Mouse (Mus musculus) MEL (cell line): ENCODE results near the gene Stat4. TPM values are rescaled to one million over a fixed set of nuclear protein-coding genes. Genes with fewer than 3 reads are reported as not detected.

Experiments
- DNase-seq: peaks from one replicate; pipeline ENCODE4 v3.0.0; 2011; ENCODE audit warnings: low read depth, low spot score
- H3K27ac ChIP-seq: 2 replicates; pipeline ENCODE4 v1.5.1; 2012; ENCODE audit warnings: low read depth, mild to moderate bottlenecking, control low read depth, low read length, moderate library complexity; ENCODE audit not compliant: control insufficient read depth
- H3K27me3 ChIP-seq, 2 experiments: fragments of 150-350 bp in 1 of 2; sonication (generic) in 1 of 2; 2 replicates each; pipeline ENCODE4 v1.6.1; 2012; ENCODE audit warnings: low read length in 2 of 2, mild to moderate bottlenecking in 2 of 2, improper control_type of control experiment in 1 of 2, moderate library complexity in 1 of 2; ENCODE audit not compliant: insufficient read depth in 2 of 2, control insufficient read depth in 1 of 2
- H3K36me3 ChIP-seq, 2 experiments: 2 replicates each; pipeline ENCODE4 v1.6.1; 2012 to 2014; ENCODE audit warnings: low read length in 2 of 2, improper control_type of control experiment in 1 of 2, inconsistent platforms in 1 of 2, mild to moderate bottlenecking in 1 of 2; ENCODE audit not compliant: insufficient read depth in 2 of 2, control insufficient read depth in 1 of 2
- H3K4me1 ChIP-seq, 2 experiments: fragments of 150-350 bp in 1 of 2; sonication (generic) in 1 of 2; 2 replicates each; pipeline ENCODE4 v1.6.1; 2012; ENCODE audit warnings: low read length in 2 of 2, improper control_type of control experiment in 1 of 2, mild to moderate bottlenecking in 1 of 2; ENCODE audit not compliant: insufficient read depth in 2 of 2, control insufficient read depth in 1 of 2
- H3K4me3 ChIP-seq, 2 experiments: fragments of 150-350 bp in 1 of 2; sonication (generic) in 1 of 2; 2 replicates each; pipeline ENCODE4 v1.5.1; 2012; ENCODE audit warnings: low read depth in 2 of 2, low read length in 2 of 2, mild to moderate bottlenecking in 2 of 2, moderate library complexity in 2 of 2, control low read depth in 1 of 2, improper control_type of control experiment in 1 of 2; ENCODE audit not compliant: control insufficient read depth in 1 of 2, insufficient read depth in 1 of 2
- H3K79me2 ChIP-seq: 2 replicates; pipeline ENCODE4 v1.6.1; 2012; ENCODE audit warnings: mild to moderate bottlenecking, low read length, moderate library complexity; ENCODE audit not compliant: control insufficient read depth, poor library complexity, insufficient read depth
- H3K9ac ChIP-seq: 2 replicates; pipeline ENCODE4 v1.6.1; 2012; ENCODE audit warnings: low read depth, mild to moderate bottlenecking, control low read depth, low read length, moderate library complexity; ENCODE audit not compliant: control insufficient read depth, poor library complexity, severe bottlenecking
- H3K9me3 ChIP-seq: fragments of 150-350 bp; sonication (generic); replicated peaks from 2 replicates; pipeline ENCODE4 v1.6.1; 2012; ENCODE audit warnings: mild to moderate bottlenecking, low read length, improper control_type of control experiment, moderate library complexity; ENCODE audit not compliant: insufficient read depth
- ELF1 ChIP-seq: IDR thresholded peaks from 2 replicates; pipeline ENCODE4 v1.6.1; 2014; ENCODE audit warnings: low read depth, mild to moderate bottlenecking, inconsistent platforms, low read length, improper control_type of control experiment, moderate library complexity
- ETS1 ChIP-seq: IDR thresholded peaks from 2 replicates; pipeline ENCODE4 v1.6.1; 2012; ENCODE audit warnings: low read depth, mild to moderate bottlenecking, inconsistent platforms, low read length, improper control_type of control experiment, moderate library complexity
- GATA1 ChIP-seq: IDR thresholded peaks from 2 replicates; pipeline ENCODE4 v1.6.1; 2011; ENCODE audit warnings: low read depth, low read length, improper control_type of control experiment
- HCFC1 ChIP-seq: IDR thresholded peaks from 2 replicates; pipeline ENCODE4 v1.6.1; 2012; ENCODE audit warnings: low read depth, mild to moderate bottlenecking, inconsistent platforms, low read length, improper control_type of control experiment, moderate library complexity
- JUND ChIP-seq: IDR thresholded peaks from 2 replicates; pipeline ENCODE4 v1.6.1; 2011; ENCODE audit warnings: low read depth, mild to moderate bottlenecking, improper control_type of control experiment, low read length
- MAX ChIP-seq: IDR thresholded peaks from 2 replicates; pipeline ENCODE4 v1.6.1; 2011; ENCODE audit warnings: low read length, improper control_type of control experiment
- MAZ ChIP-seq: IDR thresholded peaks from 2 replicates; pipeline ENCODE4 v1.6.1; 2012; ENCODE audit warnings: low read depth, mild to moderate bottlenecking, inconsistent platforms, low read length, improper control_type of control experiment
- MXI1 ChIP-seq: IDR thresholded peaks from 2 replicates; pipeline ENCODE4 v1.6.1; 2011; ENCODE audit warnings: mild to moderate bottlenecking, low read depth, low read length, improper control_type of control experiment
- MYC ChIP-seq: IDR thresholded peaks from 2 replicates; pipeline ENCODE4 v1.6.1; 2011; ENCODE audit warnings: low read depth, mild to moderate bottlenecking, low read length, improper control_type of control experiment, moderate library complexity
- POLR2A ChIP-seq, 2 experiments: IDR thresholded peaks; 2 replicates each; pipeline ENCODE4 v1.6.1; 2011 to 2012; ENCODE audit warnings: low read length in 2 of 2, mild to moderate bottlenecking in 2 of 2, control low read depth in 1 of 2, improper control_type of control experiment in 1 of 2, low read depth in 1 of 2, moderate library complexity in 1 of 2; ENCODE audit not compliant: control insufficient read depth in 1 of 2, insufficient read depth in 1 of 2, poor library complexity in 1 of 2
- POLR2AphosphoS2 ChIP-seq: IDR thresholded peaks from 2 replicates; pipeline ENCODE4 v1.6.1; 2011; ENCODE audit warnings: low read length, improper control_type of control experiment
- POLR2AphosphoS5 ChIP-seq: IDR thresholded peaks from 2 replicates; pipeline ENCODE4 v1.6.1; 2012; ENCODE audit warnings: low read depth, borderline replicate concordance, mild to moderate bottlenecking, inconsistent platforms, low read length, moderate library complexity, mixed read lengths
- SIN3A ChIP-seq: IDR thresholded peaks from 2 replicates; pipeline ENCODE4 v1.6.1; 2012; ENCODE audit warnings: low read length, improper control_type of control experiment, inconsistent platforms
- TAL1 ChIP-seq: IDR thresholded peaks from 2 replicates; pipeline ENCODE4 v1.6.1; 2012; ENCODE audit warnings: mild to moderate bottlenecking, inconsistent platforms, low read length, moderate library complexity, mixed read lengths
- TCF12 ChIP-seq: IDR thresholded peaks from 2 replicates; pipeline ENCODE4 v1.6.1; 2014; ENCODE audit warnings: low read depth, mild to moderate bottlenecking, inconsistent platforms, low read length, improper control_type of control experiment, moderate library complexity
- UBTF ChIP-seq: IDR thresholded peaks from 2 replicates; pipeline ENCODE4 v1.6.1; 2012; ENCODE audit warnings: low read depth, mild to moderate bottlenecking, inconsistent platforms, low read length, improper control_type of control experiment, moderate library complexity, borderline replicate concordance; ENCODE audit not compliant: insufficient read depth
- USF1 ChIP-seq: IDR thresholded peaks from 2 replicates; pipeline ENCODE4 v1.6.1; 2014; ENCODE audit warnings: low read depth, mild to moderate bottlenecking, inconsistent platforms, low read length, improper control_type of control experiment, moderate library complexity
- ZMIZ1 ChIP-seq: IDR thresholded peaks from 2 replicates; pipeline ENCODE4 v1.6.1; 2012; ENCODE audit warnings: low read depth, mild to moderate bottlenecking, inconsistent platforms, low read length, improper control_type of control experiment, moderate library complexity
- ZNF384 ChIP-seq: IDR thresholded peaks from 2 replicates; pipeline ENCODE4 v1.6.1; 2012; ENCODE audit warnings: low read depth, mild to moderate bottlenecking, inconsistent platforms, low read length, improper control_type of control experiment
- polyA plus RNA-seq, 2 experiments: library from polyadenylated mRNA; stranded (reverse) in 1 of 2; unstranded in 1 of 2; fragments of >175 nt in 1 of 2; fragments of >200 nt in 1 of 2; gene quantifications; 2 replicates each; pipeline versions ENCODE4 v1.2.1 to v1.2.4; 2012; ENCODE audit warnings: low replicate concordance in 2 of 2, low read depth in 1 of 2; ENCODE audit not compliant: insufficient read length in 2 of 2, insufficient read depth in 1 of 2, missing spikeins in 1 of 2
- total RNA-seq: library from RNA; depleted of rRNA; stranded (reverse); fragments of 300-350 nt; gene quantifications from 2 replicates; pipeline ENCODE4 v1.2.3, GENCODE M21; 2012

The Stat4 gene
- total and polyA plus RNA-seq, 3 experiments = not detected

DNA sequence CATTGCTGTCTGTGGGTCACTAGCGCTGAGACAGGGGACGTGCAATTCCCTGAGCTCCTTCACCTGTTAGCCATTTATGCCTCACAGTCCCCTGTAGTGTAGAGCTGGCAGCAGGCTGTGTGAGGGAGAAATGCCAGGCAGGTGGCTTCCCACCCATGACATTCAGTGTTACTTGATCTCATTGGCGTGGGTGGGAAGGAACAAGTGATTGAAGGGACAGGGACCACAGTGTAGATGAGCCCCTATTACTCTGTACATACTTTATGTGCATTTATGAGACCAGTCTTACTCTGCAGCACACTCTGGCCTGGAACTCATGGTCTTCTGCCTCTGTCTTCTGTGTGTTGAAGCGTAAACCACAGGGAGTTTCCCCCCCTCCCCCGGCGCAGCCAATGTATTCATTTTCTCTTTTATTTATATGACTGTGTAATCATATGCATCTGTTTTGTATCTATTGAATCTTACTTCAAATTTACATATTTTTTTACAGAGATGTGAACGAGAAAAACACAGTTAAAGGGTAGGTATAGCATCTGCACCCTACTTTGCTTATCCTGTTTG lies 156.7 kb downstream of the Stat4 start:
- Histone ChIP-seq H3K4me3 (no peak overlapping the region), H3K79me2 (no peaks in the 10 kb centered on the region), H3K9me3 (no peaks in the 10 kb centered on the region), H3K27me3 (no peaks in the 10 kb centered on the region), H3K27ac (no peak overlapping the region), H3K36me3 (no peaks in the 10 kb centered on the region; a peak in 1 of 4 replicates), H3K4me1 (no peaks in the 10 kb centered on the region), H3K9ac (no peak overlapping the region)
- DNase-seq = no peak
- no peak for TF ChIP-seq MXI1
- TF ChIP-seq SIN3A = no peak
- TF ChIP-seq TAL1 = no peak
- no peak for TF ChIP-seq ETS1
- no peak for TF ChIP-seq POLR2A (IDR thresholded peaks at IDR 0.05; ENCODE audit: control insufficient read depth in 1 of 2, insufficient read depth in 1 of 2, low read depth in 1 of 2, low read length in 2 of 2, poor library complexity in 1 of 2)

DNA sequence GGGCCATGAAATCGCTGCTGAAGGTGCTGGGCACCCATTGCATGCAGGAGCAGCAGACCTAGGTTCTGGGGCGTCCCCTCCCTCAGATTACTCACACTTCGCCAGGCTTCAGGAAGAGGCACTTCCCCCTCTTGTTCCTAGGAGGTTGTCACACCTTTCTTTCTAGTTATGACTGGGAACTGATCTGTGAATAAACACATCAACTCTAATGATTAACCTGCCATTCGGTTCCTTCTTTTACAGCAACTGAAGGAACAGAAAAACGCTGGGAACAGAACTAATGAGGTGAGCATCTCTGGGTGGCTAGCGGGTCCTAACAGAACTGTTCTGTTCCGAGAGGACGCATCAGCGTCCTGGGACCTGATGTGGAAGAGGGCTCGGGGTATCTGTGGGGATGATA lies 158.0 kb downstream of the Stat4 start:
- no peak for DNase-seq
- Histone ChIP-seq H3K27me3 (no peaks in the 10 kb centered on the region), H3K4me1 (peaks cover 2 to 3% of the 10 kb centered on the region in 2 experiments), H3K9me3 (no peaks in the 10 kb centered on the region), H3K36me3 (peaks cover 0 to 2% of the 10 kb centered on the region in 2 experiments; a peak in 1 of 4 replicates), H3K4me3 (no peak overlapping the region), H3K9ac (no peak overlapping the region), H3K27ac (no peak overlapping the region), H3K79me2 (no peaks in the 10 kb centered on the region)
- TF ChIP-seq ZMIZ1 = no peak
- no peak for TF ChIP-seq ZNF384
- no peak for TF ChIP-seq JUND
- no peak for TF ChIP-seq POLR2AphosphoS2
- TF ChIP-seq TAL1 = no peak
- TF ChIP-seq GATA1 = no peak
- no peak for TF ChIP-seq ETS1
- TF ChIP-seq POLR2AphosphoS5 = no peak
- TF ChIP-seq HCFC1 = no peak
- TF ChIP-seq MAZ = no peak
- no peak for TF ChIP-seq ELF1
- no peak for TF ChIP-seq MYC
- TF ChIP-seq MAX = no peak
- TF ChIP-seq SIN3A = no peak
- no peak for TF ChIP-seq USF1
- TF ChIP-seq UBTF = no peak
- no peak for TF ChIP-seq TCF12
